Mouse (Mus musculus): ENCODE measurements around the gene Pkp1. TPM values are rescaled to one million over a fixed set of nuclear protein-coding genes. Genes with fewer than 3 reads are reported as not detected.

Gene Pkp1
- polyA plus RNA-seq, 1 experiment = not detected

- H3K4me3 ChIP-seq (replicated peaks; ENCODE audit: control insufficient read depth, low read depth, low read length) = no peak overlapping the region
- no peaks in the 10 kb centered on the region; the same call in 1 of the 2 replicates for H3K4me1 ChIP-seq (ENCODE audit: control insufficient read depth, insufficient read depth, low read length)
- TF ChIP-seq CTCF (IDR thresholded peaks at IDR 0.05; ENCODE audit: control insufficient read depth, insufficient read depth, low read length) = no peak
- TF ChIP-seq POLR2A (IDR thresholded peaks at IDR 0.05; ENCODE audit: borderline replicate concordance, control insufficient read depth, low read depth, low read length) = no peak
- 73% methylated on average over 2 of the region's 2 CpGs for WGBS
- no peak overlapping the region for H3K27ac ChIP-seq (ENCODE audit: control insufficient read depth, insufficient read depth, low read depth, low read length, poor library complexity)
Measured at GRCm38 (mm10) chr1:135877248-135877647, 41.8 kb downstream of the Pkp1 start.

- WGBS = 78% methylated on average over 4 of the region's 4 CpGs
- H3K4me1 ChIP-seq (ENCODE audit: control insufficient read depth, insufficient read depth, low read length) = no peaks in the 10 kb centered on the region; the same call in 1 of the 2 replicates
- H3K27ac ChIP-seq (ENCODE audit: control insufficient read depth, insufficient read depth, low read depth, low read length, poor library complexity) = no peak overlapping the region
- TF ChIP-seq CTCF (IDR thresholded peaks at IDR 0.05; ENCODE audit: control insufficient read depth, insufficient read depth, low read length) = no peak
- no peak for TF ChIP-seq POLR2A (IDR thresholded peaks at IDR 0.05; ENCODE audit: borderline replicate concordance, control insufficient read depth, low read depth, low read length)
- no peak overlapping the region for H3K4me3 ChIP-seq (replicated peaks; ENCODE audit: control insufficient read depth, low read depth, low read length)
Measured at GRCm38 (mm10) chr1:135872991-135873390, 46.0 kb downstream of the Pkp1 start.

- H3K4me1 ChIP-seq (ENCODE audit: control insufficient read depth, insufficient read depth, low read length) = no peaks in the 10 kb centered on the region
- no peak overlapping the region for H3K4me3 ChIP-seq (replicated peaks; ENCODE audit: control insufficient read depth, low read depth, low read length)
- TF ChIP-seq CTCF (IDR thresholded peaks at IDR 0.05; ENCODE audit: control insufficient read depth, insufficient read depth, low read length) (no peak), POLR2A (IDR thresholded peaks at IDR 0.05; ENCODE audit: borderline replicate concordance, control insufficient read depth, low read depth, low read length) (no peak)
- no peak overlapping the region for H3K27ac ChIP-seq (ENCODE audit: control insufficient read depth, insufficient read depth, low read depth, low read length, poor library complexity)
- WGBS = 79% methylated on average over 6 of the region's 6 CpGs
Measured at GRCm38 (mm10) chr1:135868570-135868969, 50.4 kb downstream of the Pkp1 start.

GRCm38 (mm10) chr1:135865518-135866194 lies 53.4 kb downstream of the Pkp1 start:
- Histone ChIP-seq H3K4me3 (replicated peaks; ENCODE audit: control insufficient read depth, low read depth, low read length) (no peak overlapping the region), H3K4me1 (ENCODE audit: control insufficient read depth, insufficient read depth, low read length) (no peaks in the 10 kb centered on the region), H3K27ac (ENCODE audit: control insufficient read depth, insufficient read depth, low read depth, low read length, poor library complexity) (no peak overlapping the region)
- TF ChIP-seq CTCF (IDR thresholded peaks at IDR 0.05; ENCODE audit: control insufficient read depth, insufficient read depth, low read length) (peak; percentile 97), POLR2A (IDR thresholded peaks at IDR 0.05; ENCODE audit: borderline replicate concordance, control insufficient read depth, low read depth, low read length) (no peak)
- 54% methylated on average over 19 of the region's 19 CpGs for WGBS

- Histone ChIP-seq H3K27ac (ENCODE audit: control insufficient read depth, insufficient read depth, low read depth, low read length, poor library complexity) (no peak overlapping the region), H3K4me1 (ENCODE audit: control insufficient read depth, insufficient read depth, low read length) (no peaks in the 10 kb centered on the region), H3K4me3 (replicated peaks; ENCODE audit: control insufficient read depth, low read depth, low read length) (no peak overlapping the region)
- WGBS = 52% methylated on average over 6 of the region's 6 CpGs
- TF ChIP-seq POLR2A (IDR thresholded peaks at IDR 0.05; ENCODE audit: borderline replicate concordance, control insufficient read depth, low read depth, low read length) (no peak), CTCF (IDR thresholded peaks at IDR 0.05; ENCODE audit: control insufficient read depth, insufficient read depth, low read length) (no peak)
Measured at GRCm38 (mm10) chr1:135864830-135865229, 54.2 kb downstream of the Pkp1 start.

- no peak overlapping the region for H3K27ac ChIP-seq (ENCODE audit: control insufficient read depth, insufficient read depth, low read depth, low read length, poor library complexity)
- TF ChIP-seq POLR2A (IDR thresholded peaks at IDR 0.05; ENCODE audit: borderline replicate concordance, control insufficient read depth, low read depth, low read length) = no peak
- TF ChIP-seq CTCF (IDR thresholded peaks at IDR 0.05; ENCODE audit: control insufficient read depth, insufficient read depth, low read length) = no peak
- 76% methylated on average over 9 of the region's 9 CpGs for WGBS
- no peak overlapping the region for H3K4me3 ChIP-seq (replicated peaks; ENCODE audit: control insufficient read depth, low read depth, low read length)
- H3K4me1 ChIP-seq (ENCODE audit: control insufficient read depth, insufficient read depth, low read length) = no peaks in the 10 kb centered on the region
Measured at GRCm38 (mm10) chr1:135863786-135864335, 55.1 kb downstream of the Pkp1 start.

GRCm38 (mm10) chr1:135862561-135862960 lies 56.4 kb downstream of the Pkp1 start:
- Histone ChIP-seq H3K4me1 (ENCODE audit: control insufficient read depth, insufficient read depth, low read length) (no peaks in the 10 kb centered on the region), H3K4me3 (replicated peaks; ENCODE audit: control insufficient read depth, low read depth, low read length) (no peak overlapping the region), H3K27ac (ENCODE audit: control insufficient read depth, insufficient read depth, low read depth, low read length, poor library complexity) (no peak overlapping the region)
- TF ChIP-seq POLR2A (IDR thresholded peaks at IDR 0.05; ENCODE audit: borderline replicate concordance, control insufficient read depth, low read depth, low read length) (no peak), CTCF (IDR thresholded peaks at IDR 0.05; ENCODE audit: control insufficient read depth, insufficient read depth, low read length) (no peak)
- WGBS = 80% methylated on average over 5 of the region's 5 CpGs

GRCm38 (mm10) chr1:135861980-135862552 lies 56.9 kb downstream of the Pkp1 start:
- 54% methylated on average over 9 of the region's 9 CpGs for WGBS
- H3K4me1 ChIP-seq (ENCODE audit: control insufficient read depth, insufficient read depth, low read length) = no peaks in the 10 kb centered on the region
- H3K4me3 ChIP-seq (replicated peaks; ENCODE audit: control insufficient read depth, low read depth, low read length) = no peak overlapping the region
- H3K27ac ChIP-seq (ENCODE audit: control insufficient read depth, insufficient read depth, low read depth, low read length, poor library complexity) = no peak overlapping the region
- TF ChIP-seq POLR2A (IDR thresholded peaks at IDR 0.05; ENCODE audit: borderline replicate concordance, control insufficient read depth, low read depth, low read length) = no peak
- no peak for TF ChIP-seq CTCF (IDR thresholded peaks at IDR 0.05; ENCODE audit: control insufficient read depth, insufficient read depth, low read length)
